Mouse (Mus musculus): ENCODE data around the gene Prm1.

GRCm38 (mm10) chr16:10796034-10796433 is 9.6 kb downstream of the Prm1 start, which contains the start of gene Prm2:
- TF ChIP-seq CTCF (IDR thresholded peaks at IDR 0.05; ENCODE audit: insufficient read depth, low read depth, low read length) (no peak), POLR2A (IDR thresholded peaks at IDR 0.05; ENCODE audit: insufficient read depth, low read depth, low read length) (no peak)

All from olfactory bulb, adult 2 months (tissue).